Mouse (Mus musculus) spleen, adult 10 weeks (tissue): Measurements from ENCODE around the gene Gm21783. TPM values are rescaled to one million over a fixed set of nuclear protein-coding genes. Genes with fewer than 3 reads are reported as not detected.

ENCODE experiments used
- polyA plus RNA-seq: library from polyadenylated mRNA; stranded (reverse); fragments of 350-450 nt; fragmentation: Illumina TruSeq; extraction: RNeasy Lipid Tissue Mini Kit (QIAGEN cat#74804); gene quantifications from one replicate; pipeline ENCODE4 v1.2.3, GENCODE M21; 2015; ENCODE audit warnings: low replicate concordance; ENCODE audit not compliant: insufficient read depth

Gene Gm21783
- not detected for polyA plus RNA-seq

DNA sequence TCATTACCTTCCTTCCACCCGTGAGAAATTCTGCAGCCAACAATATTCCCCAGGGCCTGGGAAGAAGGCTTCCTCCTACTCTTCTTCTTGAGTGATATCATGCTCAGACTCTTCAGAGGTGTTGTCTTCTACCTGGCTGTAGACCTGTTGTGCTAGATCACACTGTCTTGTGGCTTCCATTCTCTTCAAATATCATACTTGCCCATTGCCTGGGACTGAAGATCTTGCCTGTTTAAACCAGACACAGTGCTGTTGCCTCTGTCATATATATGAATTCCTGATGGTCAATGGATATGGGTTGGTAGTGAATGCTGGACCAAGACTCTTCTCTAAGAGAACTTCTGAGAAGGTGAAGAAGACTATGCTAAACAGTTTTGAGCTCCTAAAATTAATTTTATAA, at the start of gene Gm21783:
Gene Gm21783 (minus strand): TSS at position 101 of the 400 bp plus-strand sequence.

